Mouse (Mus musculus): ENCODE data around the gene Slc37a1.
A peak's percentile ranks its signal among the peaks of the same experiment; 100 is the strongest.
"Not testable (repeated sequence)": the region's sequence is repeated elsewhere in the genome, so short reads cannot be mapped to it uniquely, and the experiment has no call there.

Gene Slc37a1

DNA sequence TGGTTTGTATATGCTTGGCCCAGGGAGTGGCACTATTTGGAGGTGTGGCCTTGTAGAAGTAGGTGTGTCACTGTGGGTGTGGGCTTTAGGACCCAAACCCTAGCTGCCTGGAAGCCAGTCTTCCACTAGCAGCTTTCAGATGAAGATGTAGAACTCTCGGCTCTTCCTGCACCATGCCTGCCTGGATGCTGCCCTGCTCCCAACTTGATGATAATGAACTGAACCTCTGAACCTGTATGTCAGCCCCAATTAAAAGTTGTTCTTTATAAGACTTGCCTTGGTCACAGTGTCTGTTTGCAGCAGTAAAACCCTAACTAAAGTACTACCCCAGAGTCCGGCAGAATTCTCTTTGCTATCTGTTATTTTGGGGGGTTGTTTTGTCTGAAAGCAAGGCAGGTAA, 16.8 kb upstream of the Slc37a1 start:
- no peak for DNase-seq

DNA sequence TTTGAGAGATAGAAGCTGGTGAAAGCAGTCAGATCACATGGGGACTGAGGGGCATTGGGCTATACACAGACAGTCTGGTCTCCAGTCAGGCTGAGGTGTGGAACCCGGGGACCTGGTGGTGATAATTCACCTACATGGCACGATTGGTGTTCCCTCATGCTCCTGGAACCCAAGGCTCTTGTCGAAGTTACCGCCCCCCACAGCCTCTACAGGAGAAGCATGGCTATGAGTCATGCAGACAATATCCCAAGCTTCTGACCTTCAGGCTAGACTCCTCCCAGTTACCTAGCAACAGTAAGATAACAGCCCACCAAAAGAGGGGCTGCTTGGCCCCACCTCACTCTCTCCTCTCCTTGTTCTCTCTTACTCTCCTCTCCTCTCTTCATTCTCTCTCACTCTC, 16.3 kb upstream of the Slc37a1 start:
- DNase-seq, result no peak

DNA sequence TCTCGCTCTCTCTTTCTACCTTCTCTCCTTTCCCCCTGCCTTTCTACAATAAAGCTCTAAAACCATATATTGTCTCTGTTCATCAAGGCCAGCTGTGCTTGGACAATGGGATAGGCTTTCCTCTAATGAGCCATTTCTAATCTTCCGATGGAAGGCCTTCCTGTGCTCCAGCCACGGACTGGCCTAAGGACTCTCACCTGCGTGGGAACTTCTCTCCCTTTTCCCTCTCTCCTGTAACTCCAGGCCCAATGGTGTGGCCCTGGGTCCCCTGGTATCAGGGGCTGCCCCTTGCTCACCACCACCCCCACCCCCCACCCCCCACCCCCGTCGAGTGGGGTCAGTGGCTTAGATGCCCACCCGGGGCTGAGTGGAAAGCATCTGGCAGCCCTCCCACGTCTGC, 15.9 kb upstream of the Slc37a1 start:
- DNase-seq, result not testable (repeated sequence)

DNA sequence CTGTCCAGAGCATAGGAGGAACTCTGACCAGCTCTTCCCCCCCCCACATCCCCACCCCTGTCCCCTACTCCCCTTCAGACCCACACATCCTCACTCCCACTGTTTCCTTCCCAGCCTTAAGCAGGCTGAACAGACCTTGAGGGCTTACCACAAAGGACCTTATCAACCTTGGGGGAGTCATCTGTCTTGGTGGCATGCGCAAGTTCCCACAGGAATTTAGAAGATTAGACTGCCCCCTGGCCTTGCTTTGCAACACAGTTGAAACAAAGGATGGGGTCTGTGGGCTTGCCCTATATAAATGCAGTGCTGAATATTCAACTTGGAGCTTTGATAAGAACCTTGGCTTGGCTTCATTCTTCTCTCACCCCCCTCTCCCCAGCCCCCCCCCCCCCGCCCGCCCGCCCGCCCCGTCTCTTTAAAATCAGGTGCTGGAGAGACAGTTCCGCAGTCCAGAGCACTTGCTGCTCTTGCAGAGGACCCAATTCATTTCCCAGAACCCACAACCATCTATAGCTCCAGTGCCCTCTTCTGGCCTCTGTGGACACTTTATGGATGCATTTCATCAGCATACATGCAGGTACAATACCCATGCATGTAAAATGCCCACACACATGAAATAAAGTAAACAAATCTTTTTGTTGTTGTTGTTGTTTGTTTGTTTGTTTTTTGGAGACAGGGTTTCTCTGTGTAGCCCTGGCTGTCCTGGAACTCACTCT, 15.3 kb upstream of the Slc37a1 start:
- DNase-seq, result no peak

DNA sequence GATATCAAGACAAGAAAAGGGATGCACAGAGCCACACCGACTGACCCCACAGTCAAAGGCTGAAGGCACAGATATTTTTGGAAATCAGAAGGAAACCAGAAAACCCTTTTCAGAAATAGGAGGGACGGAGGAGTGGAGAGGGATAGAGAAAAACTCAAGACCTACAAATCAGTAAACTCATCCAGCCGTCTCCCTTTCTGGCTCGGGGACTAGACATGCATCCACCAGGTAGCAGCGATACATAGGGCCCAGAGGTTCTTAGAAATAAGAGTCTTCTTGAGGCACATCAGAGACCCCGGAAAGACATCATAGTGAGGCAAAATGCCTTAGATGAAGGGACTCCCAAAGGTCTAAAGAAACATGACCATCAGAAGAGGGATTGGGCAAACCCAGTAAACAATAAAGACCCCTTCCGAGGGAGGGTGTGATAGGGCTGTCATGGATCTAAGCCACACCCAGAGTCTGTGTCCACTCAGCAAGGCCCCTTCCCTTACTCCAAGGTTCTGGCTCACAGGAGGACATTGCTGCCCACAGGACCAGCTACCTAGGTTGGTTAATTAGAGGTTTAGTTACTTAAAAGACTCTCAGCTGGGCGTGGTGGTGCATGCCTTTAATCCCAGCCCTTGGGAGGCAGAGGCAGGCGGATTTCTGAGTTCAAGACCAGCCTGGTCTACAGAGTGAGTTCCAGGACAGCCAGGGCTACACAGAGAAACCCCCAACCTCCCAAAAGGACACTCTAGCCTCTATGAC, 14.0 kb upstream of the Slc37a1 start:
- no peak for DNase-seq

DNA sequence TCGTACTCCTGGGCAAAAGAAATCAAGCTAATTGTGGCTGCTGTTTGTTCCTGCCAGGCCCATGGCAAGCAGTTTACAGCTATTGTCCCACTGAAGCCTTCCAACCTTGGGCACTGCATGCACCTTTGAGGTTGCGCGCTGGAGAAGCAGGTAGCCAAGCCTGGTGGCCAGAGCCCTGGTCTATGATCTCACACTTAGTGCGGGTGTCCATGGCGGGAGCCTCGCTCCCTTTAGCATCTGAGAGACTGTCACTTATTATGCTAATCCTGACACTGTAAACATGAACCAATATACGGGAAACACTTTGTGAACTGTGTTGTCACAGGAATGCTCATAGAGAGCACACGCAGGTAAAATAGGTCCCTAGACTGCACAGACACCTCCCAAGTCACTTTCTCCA, 13.0 kb upstream of the Slc37a1 start:
- no peak for DNase-seq

DNA sequence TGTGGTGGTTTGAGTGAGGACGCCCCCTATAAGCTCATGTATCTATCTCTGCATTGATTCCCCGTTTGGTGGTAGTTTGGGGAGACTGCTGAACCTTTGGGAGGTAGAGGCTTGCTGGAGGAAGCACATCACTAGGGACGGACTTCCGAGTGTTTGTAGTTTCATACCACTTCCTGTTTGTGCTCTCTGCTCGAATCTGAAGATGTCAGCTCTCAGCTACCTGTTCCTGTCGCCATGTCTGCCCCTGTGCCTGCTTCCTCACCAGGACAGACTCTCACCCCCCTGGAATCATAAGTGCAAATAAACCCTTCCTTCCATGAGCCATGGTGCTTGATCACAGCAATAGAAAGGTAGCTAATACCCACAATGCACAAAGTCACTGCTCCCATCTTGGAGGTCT, 11.4 kb upstream of the Slc37a1 start:
- no peak for DNase-seq

DNA sequence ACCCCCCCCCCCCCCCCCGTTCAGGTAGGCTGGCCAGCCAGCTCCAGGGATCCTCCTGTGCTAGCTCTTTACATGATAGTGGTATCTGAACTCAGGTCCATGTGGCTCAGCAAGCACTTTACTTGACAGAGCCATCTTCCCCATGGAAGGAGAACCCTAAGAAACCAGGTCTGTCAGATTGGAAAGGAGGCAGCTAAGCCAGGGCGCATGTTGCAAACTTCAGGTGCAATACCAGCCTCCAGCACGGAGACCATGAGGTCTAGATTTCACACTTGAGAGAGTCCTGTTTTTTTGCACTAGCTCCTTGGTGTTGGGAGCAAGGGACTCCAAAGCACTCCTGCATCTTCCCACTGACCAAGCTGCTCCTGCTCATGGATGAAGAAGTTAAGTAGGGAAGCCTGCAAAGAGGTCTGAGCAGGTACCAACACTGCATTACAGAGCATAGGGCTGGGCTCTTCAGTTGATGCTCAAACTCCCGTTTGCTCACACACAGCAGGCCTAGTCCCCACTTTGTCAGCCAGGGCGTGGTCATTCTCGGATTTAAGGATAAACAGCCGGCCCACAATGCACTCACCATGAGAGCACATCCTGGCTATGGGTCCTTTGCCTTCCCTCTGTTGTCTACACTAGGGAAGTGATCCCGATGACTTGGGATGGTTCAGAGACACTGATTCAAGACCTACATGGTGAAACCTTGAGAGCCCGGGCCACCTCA, 10.2 kb upstream of the Slc37a1 start:
- DNase-seq, result no peak

DNA sequence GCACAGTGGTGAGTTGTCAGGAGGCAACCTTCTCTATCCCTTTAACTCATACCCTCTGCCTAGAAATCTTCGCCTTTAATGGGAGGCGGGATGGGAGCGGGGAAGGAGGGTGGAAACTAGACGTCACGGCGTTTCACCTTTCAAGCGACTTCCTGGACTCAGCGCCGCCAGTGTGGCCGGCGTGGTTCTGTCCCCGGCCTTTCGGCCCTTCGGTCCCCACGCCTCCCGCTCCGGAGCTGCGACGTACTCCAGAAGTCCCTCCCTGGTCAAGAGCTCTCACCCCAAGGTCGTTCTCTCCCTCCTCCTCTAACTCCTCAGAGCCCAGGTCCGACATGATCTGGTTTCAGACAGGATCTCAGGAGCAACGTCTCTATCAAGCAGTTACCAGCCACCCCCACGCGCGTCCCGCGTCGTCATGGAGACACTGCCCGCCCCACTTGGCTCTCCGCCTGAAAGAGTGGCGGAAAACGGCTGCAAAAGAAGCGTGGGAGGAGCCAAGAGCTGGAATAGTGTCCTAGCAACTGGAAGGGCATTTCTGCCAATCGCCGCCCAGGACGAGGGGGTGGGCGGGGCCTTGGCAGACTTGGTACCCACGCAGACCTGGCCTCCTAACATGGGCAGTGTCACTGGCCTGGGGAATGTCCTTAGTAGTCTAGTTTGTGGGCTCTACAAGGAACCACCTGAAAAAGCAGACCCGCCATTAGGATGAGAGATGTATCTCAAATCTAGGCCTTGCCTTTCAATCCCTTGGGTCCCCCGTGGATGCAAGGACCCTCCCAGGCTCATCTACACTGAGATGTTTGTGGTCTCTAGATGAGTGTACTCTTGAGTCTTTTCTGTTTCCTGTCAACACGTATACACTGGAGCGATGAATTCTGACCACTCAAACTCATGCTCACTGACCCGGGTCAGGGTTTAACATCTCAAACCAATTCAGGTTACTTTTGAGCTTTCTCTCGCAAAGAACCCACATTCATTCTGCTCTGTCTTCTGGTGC, 9.4 kb upstream of the Slc37a1 start, which contains the start of gene Rsph1:
Gene Rsph1 (minus strand): TSS at position 462 of the 997 bp plus-strand sequence.
- peak; percentile 93 for DNase-seq

DNA sequence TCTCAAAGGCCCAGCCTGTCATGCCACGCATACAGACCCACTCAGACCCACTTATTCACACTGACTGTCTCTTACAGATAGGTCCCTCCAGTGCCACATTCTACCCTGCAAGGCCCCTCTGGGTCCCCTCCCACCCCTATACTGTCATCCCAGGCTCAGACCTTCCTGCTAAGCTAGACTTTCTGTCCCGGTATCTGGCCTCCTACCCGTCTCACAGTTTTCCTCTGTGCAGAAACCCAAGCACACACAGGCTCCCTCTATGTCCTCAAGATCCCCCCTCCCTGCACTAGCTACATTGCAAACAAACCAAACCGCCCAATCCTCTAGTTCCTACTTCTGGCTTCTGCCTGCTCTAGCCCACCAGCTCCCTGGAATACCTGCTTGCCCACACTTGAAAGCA, 8.7 kb upstream of the Slc37a1 start:
- DNase-seq, result no peak

DNA sequence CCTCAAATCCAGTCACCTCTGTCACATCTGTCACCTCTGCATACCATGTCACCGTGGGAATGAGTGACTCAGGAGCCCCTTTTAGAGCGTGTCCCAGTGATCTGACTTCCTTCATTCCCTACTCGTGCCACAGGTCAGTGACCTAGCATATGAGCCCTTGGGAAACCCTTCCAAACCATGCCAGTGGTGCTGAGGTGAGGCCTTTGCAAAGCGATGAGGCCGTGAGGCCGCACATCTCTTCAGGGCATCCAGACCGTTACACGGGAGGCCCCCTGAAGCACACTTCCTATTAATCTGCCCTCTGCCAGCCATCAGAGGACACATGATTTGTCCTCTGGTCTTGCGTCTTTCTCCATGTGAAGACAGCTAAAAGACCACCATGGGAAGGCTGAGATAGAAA, 7.1 kb upstream of the Slc37a1 start:
- no peak for DNase-seq

DNA sequence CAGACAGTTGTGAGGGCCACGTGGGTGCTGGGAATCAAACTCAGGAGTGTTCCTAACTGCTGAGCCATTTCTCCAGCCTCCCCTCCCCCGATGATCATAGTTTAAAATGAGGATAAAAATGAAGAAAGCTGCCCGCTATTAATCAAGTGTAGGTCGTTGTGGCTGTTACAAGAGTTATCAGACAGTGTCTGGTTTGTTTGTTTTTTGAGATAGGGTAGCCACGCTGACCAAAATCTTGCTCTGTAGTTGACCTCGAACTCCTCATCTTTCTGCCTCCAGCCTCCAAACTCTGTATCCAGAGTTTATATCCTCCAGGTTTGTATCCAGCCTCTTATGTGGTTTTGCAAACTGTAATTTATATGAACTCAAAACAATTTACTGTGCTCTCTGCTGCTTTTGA, 6.3 kb upstream of the Slc37a1 start:
- DNase-seq, result no peak

DNA sequence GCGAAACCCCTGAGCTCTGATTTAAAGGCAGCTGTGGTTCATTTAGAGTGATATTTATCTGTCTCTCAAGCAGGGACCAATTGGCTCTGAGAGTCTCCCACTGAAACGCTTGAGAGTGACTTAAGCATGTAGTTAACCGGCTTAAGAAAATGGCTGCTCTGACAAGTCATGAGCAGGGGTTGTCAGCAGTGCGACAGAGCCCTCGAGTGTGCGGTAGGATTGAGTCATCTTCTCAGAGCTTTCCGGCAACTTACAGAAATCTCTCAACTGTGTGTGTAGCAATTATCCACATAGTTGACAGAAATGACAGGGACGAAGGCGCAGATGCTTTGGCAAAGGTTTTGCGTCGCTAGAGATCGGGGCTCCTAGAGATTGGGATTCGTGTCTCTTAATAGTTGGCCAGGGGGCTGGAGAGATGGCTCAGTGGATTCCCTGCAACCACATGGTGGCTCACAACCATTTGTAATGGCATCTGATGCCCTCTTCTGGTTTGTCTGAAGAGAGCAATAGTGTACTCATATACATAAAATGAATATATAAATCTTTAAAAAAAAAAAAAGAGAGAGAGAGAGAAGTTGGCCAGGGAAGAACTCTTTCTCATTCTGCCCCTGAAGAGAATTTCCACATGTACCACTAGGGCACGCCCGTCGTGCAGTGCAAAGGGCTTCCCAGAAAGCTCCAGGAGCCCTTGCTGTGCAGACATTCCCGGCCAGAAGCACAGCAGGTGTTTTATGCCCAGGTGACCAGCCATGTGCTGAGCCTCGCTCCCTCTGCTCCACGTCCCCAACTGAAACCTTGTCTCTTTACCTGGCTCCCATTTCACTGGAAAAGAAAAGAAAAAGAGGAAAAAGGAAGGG, 4.5 kb upstream of the Slc37a1 start:
- DNase-seq, result no peak

DNA sequence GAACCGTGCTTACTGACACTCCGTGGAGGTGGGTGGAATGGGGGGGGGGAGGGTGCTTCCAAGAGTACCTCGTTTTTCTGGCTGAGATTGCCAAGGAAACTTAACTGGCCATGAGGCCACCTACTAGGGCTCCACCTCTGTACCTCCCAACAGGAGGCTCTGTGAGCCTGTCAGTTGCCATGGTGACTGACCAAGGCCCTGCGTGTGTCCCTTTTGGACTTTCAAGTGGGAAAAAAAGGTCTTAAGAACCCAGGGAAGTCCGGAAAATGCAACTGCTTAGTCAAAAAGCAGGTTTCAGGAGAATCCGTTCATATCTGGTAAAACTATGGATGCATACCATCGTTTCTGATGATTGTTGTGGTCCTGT, 3.9 kb upstream of the Slc37a1 start:
- no peak for DNase-seq

DNA sequence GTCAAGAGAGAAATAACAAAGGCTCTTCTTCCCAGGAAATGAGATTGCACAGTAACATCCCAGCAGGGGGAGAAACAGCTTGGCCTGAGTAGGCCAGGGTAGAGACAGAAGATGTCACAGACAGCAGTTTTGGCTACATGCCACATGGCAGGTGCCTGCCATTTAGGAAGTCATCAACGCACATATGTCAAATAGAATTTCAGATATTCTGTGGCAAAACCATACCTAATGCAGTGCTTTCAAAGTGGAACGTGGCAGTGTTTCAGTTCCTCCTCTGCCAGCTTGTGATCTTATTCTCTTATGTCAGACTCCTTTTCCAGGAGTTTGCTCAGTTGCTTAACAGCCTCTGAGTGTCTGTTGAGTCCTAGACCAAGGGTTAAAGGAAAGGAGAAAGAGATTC, 725 bp upstream of the Slc37a1 start:
- DNase-seq, result no peak

DNA sequence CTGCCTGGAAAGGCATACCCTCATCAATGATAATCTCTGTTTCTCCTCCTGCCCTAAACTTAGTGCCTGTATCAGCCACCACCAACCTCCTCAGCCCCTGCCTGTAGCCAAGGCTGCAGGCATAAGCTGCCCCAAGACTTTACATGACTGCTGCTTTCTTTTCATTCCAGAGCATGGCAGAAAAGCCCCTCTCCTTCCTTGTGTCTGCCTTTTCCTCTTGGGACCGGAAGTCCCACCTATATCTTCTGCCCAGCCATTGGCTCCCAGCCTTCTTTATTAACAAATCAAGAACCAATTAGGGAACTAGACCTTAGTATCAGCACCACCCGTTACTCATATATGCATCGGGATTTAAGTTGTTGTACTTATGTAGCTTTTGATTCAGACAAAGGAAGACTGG, 624 bp downstream of the Slc37a1 start:
- DNase-seq, result no peak

DNA sequence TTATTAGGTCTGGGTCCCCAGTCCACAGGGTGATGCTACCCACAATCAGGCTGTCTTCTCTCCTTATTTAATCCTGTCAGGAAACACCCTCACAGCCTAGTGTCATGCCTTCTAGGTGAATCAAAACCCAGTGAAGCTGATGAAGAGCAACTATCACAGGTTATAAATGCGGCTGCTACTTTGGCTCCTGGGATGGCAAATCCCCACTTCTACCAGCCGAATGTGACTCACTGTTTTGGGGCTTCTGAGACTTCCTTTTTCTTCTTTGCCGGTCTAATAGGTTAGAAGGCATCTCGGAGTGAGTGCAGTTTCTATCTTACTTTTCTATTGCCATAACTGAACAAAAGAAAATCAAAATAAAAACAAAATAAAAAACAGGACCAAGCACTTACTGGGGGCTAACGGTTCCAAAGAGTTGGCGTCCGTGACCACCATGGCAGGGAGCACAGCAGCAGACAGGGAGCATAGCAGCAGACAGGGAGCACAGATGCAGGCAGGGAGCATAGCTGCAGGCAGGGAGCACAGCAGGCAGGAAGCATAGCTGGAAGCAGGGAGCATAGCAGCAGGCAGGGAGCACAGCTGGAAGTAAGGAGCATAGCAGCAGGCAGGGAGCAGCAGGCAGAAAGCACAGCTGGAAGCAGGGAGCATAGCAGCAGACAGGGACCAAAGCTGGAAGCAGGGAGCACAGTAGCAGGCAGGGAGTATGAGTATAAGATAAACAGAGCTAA, 2.6 kb downstream of the Slc37a1 start:
- no peak for DNase-seq

DNA sequence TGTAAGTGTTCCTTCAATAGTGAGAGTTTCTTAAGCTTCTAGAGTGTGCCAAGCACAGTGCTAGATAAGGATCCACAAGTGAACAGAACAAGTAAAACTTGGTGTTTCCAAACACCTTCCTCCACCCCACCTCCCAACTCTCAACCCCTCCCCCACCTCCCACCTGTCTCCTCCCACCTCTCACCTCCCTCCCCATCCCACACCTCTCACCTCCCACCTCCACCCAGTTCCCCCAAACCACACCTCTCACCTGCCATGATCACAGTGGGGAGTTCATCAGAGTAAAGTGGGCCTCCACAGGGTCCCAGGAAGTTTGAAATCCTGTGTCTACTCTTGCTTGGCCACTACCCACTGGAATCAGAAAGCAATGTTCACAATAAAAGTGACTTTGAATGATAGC, 3.7 kb downstream of the Slc37a1 start:
- DNase-seq, result no peak

DNA sequence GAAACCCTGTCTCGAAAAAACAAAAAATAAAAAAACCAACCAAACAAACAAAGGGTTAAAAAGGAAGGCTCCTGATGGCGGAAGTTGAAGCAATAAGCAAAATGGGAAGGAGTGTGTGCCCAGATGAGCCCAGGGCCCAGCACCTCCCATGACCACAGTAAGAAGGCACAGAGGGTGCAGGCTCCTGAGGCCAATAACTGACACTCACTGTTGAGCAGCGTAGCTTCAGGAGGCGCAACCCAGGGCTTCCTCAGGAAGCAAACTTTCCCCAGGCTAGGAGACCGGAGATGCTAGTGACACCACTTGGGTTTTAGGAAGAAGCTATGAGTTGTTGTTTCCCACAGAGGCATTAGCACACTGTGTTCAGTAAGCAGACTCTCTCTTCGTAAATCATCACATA, 4.3 kb downstream of the Slc37a1 start:
- no peak for DNase-seq

DNA sequence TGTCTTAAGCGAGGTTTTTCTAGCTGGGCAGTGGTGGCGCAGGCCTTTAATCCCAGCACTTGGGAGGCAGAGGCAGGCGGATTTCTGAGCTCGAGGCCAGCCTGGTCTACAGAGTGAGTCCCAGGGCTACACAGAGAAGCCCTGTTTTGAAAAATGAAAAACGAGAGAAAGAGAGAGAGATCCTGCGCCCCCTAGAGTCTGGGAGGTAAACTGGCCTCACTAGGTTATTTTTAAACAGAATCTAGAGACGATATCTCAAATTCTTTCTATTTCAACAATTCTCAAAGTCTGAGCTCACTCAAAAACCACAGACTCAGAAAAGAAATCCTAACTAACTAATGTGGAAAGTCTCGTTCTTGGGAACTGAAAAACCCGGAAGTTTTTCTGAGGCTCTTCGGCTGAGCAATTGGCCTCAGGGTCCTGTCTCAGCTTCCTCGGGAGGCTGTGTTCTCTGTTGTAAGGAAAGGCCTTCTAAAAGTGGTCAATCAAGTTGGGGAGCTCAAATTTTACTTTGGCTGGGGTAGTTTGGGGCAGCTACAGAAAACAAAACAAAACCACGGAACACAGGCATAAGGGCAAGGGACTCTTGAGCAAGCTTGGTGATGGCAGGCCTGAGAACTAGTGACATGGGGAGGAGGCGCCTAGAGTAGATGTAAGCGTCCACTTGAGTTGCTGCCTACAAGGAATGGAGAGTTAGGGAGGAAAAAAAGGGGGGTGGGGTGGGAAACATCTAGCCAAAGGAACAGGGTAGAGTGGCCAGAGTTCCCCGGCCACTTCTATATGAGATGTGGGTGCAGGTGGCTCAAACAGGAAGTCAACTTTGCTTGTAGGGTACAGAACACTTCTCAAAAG, 8.0 kb downstream of the Slc37a1 start:
- DNase-seq, result no peak

All from cerebellum, adult 9-10 months (tissue).